Mouse (Mus musculus): ENCODE results near the gene Golga7b. TPM values are rescaled to one million over a fixed set of nuclear protein-coding genes. Genes with fewer than 3 reads are reported as not detected.

Gene Golga7b
- polyA plus RNA-seq, 1 experiment from 2014 or later, result 0.05 TPM

GRCm38 (mm10) chr19:42278461-42278860 lies 31.1 kb downstream of the Golga7b start:
- Histone ChIP-seq H3K4me2 (replicated peaks) (no peak overlapping the region), H3K36me3 (no peaks in the 10 kb centered on the region), H3K4me3 (no peak overlapping the region), H3K27ac (no peak overlapping the region), H3K27me3 (peaks cover 5% of the 10 kb centered on the region), H3K9me3 (no peaks in the 10 kb centered on the region), H3K4me1 (0 out of 2 replicates have a peak, but pooled peaks cover 3% of the 10 kb centered on the region), H3K9ac (no peak overlapping the region)
- WGBS, result 78% methylated on average over 5 of the region's 5 CpGs
- no peak for ATAC-seq (ENCODE audit: low FRiP score, low read depth)

DNA sequence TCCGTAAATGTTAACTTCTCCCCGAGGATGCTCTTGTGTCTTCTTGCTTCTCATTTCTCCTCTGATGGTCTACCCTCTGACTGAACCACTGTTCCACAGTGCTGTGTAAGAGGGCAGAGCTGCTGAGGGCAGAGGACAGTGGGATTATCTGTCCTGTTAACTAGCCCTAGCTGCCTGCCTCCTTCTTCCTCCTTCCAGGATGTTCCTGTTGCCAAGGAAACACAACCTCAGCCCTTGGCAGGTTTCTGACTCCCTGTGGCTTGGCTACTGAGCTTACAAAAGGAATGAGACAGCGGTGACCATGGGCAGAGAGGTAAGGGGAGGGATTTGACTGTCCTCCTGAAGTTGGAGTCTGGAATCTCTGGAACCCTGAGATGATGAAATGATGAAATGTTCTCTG lies 32.2 kb downstream of the Golga7b start:
- ATAC-seq (ENCODE audit: low FRiP score, low read depth), result no peak
- Histone ChIP-seq H3K4me2 (replicated peaks) (no peak overlapping the region), H3K9me3 (no peaks in the 10 kb centered on the region), H3K4me1 (peaks cover 3% of the 10 kb centered on the region; the same call in 1 of the 2 replicates), H3K9ac (no peak overlapping the region), H3K27ac (no peak overlapping the region), H3K36me3 (no peaks in the 10 kb centered on the region), H3K27me3 (peaks cover 5% of the 10 kb centered on the region), H3K4me3 (no peak overlapping the region)
- 58% methylated on average over 3 of the region's 3 CpGs for WGBS

GRCm38 (mm10) chr19:42284178-42284577 lies 36.8 kb downstream of the Golga7b start:
- Histone ChIP-seq H3K4me1 (peaks cover 7% of the 10 kb centered on the region; the same call in 1 of the 2 replicates), H3K27me3 (no peaks in the 10 kb centered on the region), H3K4me3 (no peak overlapping the region), H3K9me3 (no peaks in the 10 kb centered on the region), H3K27ac (no peak overlapping the region), H3K9ac (no peak overlapping the region), H3K4me2 (replicated peaks) (no peak overlapping the region), H3K36me3 (no peaks in the 10 kb centered on the region)
- ATAC-seq (ENCODE audit: low FRiP score, low read depth), result no peak; the same call in 1 of the 2 replicates
- 76% methylated on average over 8 of the region's 8 CpGs for whole genome bisulfite sequencing

DNA sequence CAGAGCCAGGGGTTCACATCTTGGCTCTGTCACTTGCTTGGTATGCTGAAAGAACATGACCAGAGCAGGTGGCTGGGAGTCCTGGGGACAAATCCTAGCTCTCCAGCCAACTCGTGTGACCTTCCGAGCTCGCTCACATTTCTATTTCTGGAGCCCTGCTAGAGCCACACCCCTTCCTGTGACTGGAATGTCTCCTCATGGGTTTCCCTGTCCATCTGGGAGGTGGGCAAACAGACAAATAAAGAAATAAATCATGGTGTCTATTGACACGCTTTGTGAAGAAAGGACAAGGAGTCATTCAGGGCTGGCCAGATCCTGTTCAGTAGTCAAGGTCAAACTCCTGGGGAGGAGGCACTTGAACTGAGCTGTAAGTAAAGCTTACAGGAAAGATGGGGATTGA lies 41.0 kb downstream of the Golga7b start:
- no peak overlapping the region for H3K9ac ChIP-seq

DNA sequence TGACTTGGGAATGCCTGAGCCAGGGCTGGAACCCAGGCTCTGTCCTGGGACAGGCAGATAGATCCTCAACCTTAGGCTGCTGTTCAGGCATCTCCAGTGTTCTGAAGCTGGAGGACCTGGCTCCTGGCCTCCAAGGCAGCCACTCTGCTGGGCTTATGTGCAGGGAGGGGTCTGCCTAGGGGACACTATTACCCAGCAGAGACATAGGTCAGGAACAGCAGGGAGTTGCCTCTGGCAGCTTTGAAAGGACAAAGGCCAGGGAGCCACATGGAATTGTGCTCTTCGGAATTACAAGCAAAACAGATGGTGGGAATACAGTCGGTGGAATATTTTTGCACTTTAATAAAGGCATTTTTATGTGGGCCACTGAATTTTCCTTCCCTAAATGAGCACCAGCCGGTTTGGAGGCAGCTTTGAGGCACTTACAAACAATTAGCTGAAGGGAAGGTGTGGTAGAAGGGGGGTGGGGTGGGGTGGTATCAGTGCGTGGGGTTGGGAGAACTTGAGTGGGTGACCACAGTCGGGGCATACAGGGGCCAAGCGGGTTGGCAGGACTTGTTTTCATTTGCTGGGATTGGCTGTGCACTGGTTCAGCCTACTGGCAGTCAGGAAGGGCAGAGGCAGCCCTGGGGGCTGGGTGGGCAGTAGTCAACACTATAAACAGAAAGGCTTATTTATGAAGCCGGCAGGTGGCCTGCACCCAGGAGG lies 43.7 kb downstream of the Golga7b start:
- Histone ChIP-seq H3K9me3 (no peaks in the 10 kb centered on the region), H3K4me1 (peaks cover 48% of the 10 kb centered on the region), H3K9ac (no peak overlapping the region; the same call in 1 of the 2 replicates), H3K4me3 (no peak overlapping the region), H3K36me3 (no peaks in the 10 kb centered on the region), H3K27me3 (no peaks in the 10 kb centered on the region), H3K4me2 (replicated peaks) (no peak overlapping the region; the same call in 1 of the 2 replicates), H3K27ac (peak overlapping the region; percentile 33; the same call in 1 of the 2 replicates)
- no peak for ATAC-seq (ENCODE audit: low FRiP score, low read depth)
- WGBS, result 21% methylated on average over 7 of the region's 7 CpGs

More for the DNA sequence above, 41.0 kb downstream of the Golga7b start:
- H3K36me3 ChIP-seq, result no peaks in the 10 kb centered on the region
- H3K4me1 ChIP-seq, result peaks cover 34% of the 10 kb centered on the region
- H3K9me3 ChIP-seq, result no peaks in the 10 kb centered on the region
- H3K4me3 ChIP-seq, result no peak overlapping the region
- no peaks in the 10 kb centered on the region for H3K27me3 ChIP-seq
- WGBS, result 74% methylated on average over 4 of the region's 4 CpGs
- no peak for ATAC-seq (ENCODE audit: low FRiP score, low read depth)
- H3K27ac ChIP-seq, result no peak overlapping the region
- no peak overlapping the region for H3K4me2 ChIP-seq (replicated peaks)

GRCm38 (mm10) chr19:42292106-42292505 lies 44.7 kb downstream of the Golga7b start:
- Histone ChIP-seq H3K9ac (no peak overlapping the region), H3K4me2 (replicated peaks) (no peak overlapping the region), H3K27ac (peak overlapping the region; percentile 33; the same call in 1 of the 2 replicates), H3K4me3 (no peak overlapping the region), H3K27me3 (no peaks in the 10 kb centered on the region), H3K4me1 (peaks cover 48% of the 10 kb centered on the region), H3K36me3 (no peaks in the 10 kb centered on the region), H3K9me3 (no peaks in the 10 kb centered on the region)
- WGBS, result 36% methylated on average over 8 of the region's 8 CpGs
- no peak for ATAC-seq (ENCODE audit: low FRiP score, low read depth)

- Histone ChIP-seq H3K36me3 (no peaks in the 10 kb centered on the region), H3K4me1 (peaks cover 48% of the 10 kb centered on the region)
Measured at GRCm38 (mm10) chr19:42293216-42293615, 45.8 kb downstream of the Golga7b start.

GRCm38 (mm10) chr19:42303210-42303813 lies 55.9 kb downstream of the Golga7b start:
- no peak for ATAC-seq (ENCODE audit: low FRiP score, low read depth)

More at GRCm38 (mm10) chr19:42293216-42293615, 45.8 kb downstream of the Golga7b start:
- no peak overlapping the region for H3K4me3 ChIP-seq
- no peak overlapping the region for H3K27ac ChIP-seq
- no peak overlapping the region for H3K9ac ChIP-seq
- no peak for ATAC-seq (ENCODE audit: low FRiP score, low read depth)
- H3K9me3 ChIP-seq, result no peaks in the 10 kb centered on the region
- H3K4me2 ChIP-seq (replicated peaks), result no peak overlapping the region
- WGBS, result 78% methylated on average over 6 of the region's 6 CpGs
- H3K27me3 ChIP-seq, result no peaks in the 10 kb centered on the region

GRCm38 (mm10) chr19:42304506-42304905 lies 57.1 kb downstream of the Golga7b start:
- Histone ChIP-seq H3K27me3 (peaks cover 13% of the 10 kb centered on the region), H3K9me3 (no peaks in the 10 kb centered on the region), H3K4me1 (peaks cover 8% of the 10 kb centered on the region), H3K9ac (no peak overlapping the region), H3K27ac (no peak overlapping the region), H3K4me2 (replicated peaks) (no peak overlapping the region), H3K4me3 (no peak overlapping the region), H3K36me3 (no peaks in the 10 kb centered on the region)
- 88% methylated on average over 13 of the region's 13 CpGs for whole genome bisulfite sequencing
- no peak for ATAC-seq (ENCODE audit: low FRiP score, low read depth)

More at GRCm38 (mm10) chr19:42303210-42303813, 55.9 kb downstream of the Golga7b start:
- H3K36me3 ChIP-seq, result no peaks in the 10 kb centered on the region
- no peaks in the 10 kb centered on the region for H3K9me3 ChIP-seq
- H3K27ac ChIP-seq, result no peak overlapping the region
- peaks cover 8% of the 10 kb centered on the region for H3K4me1 ChIP-seq
- WGBS, result 65% methylated on average over 12 of the region's 12 CpGs
- H3K4me2 ChIP-seq (replicated peaks), result no peak overlapping the region
- no peak overlapping the region for H3K9ac ChIP-seq
- no peak overlapping the region for H3K4me3 ChIP-seq
- peaks cover 13% of the 10 kb centered on the region for H3K27me3 ChIP-seq

- WGBS, result 63% methylated on average over 8 of the region's 8 CpGs
Measured at GRCm38 (mm10) chr19:42305746-42306145, 58.4 kb downstream of the Golga7b start.

DNA sequence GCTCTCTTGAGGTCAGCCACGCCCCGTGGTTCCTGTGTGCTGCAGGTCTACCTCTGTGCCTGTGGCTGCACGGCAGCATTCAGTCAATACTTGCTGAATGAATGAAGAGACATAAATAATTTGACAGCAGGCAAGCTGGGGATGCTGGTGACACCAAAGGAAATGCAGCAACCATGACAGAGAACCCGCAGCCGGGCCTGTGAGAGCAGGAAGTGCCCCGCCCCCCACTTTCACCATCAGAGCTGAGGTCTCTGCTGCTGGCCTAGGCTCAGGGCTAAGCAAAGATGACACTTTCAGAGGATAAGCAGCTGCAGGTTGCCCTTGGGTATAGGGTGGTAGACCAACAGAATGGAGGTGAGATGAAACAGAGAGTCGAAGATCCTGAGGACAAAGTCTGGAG lies 58.8 kb downstream of the Golga7b start:
- Histone ChIP-seq H3K36me3 (no peaks in the 10 kb centered on the region), H3K9ac (no peak overlapping the region), H3K27ac (no peak overlapping the region), H3K4me1 (peaks cover 8% of the 10 kb centered on the region), H3K27me3 (peaks cover 15% of the 10 kb centered on the region), H3K4me3 (no peak overlapping the region), H3K9me3 (no peaks in the 10 kb centered on the region), H3K4me2 (replicated peaks) (no peak overlapping the region)
- WGBS, result 49% methylated on average over 7 of the region's 7 CpGs
- ATAC-seq (ENCODE audit: low FRiP score, low read depth), result no peak

More at GRCm38 (mm10) chr19:42305746-42306145, 58.4 kb downstream of the Golga7b start:
- no peak overlapping the region for H3K9ac ChIP-seq
- H3K4me3 ChIP-seq, result no peak overlapping the region
- H3K27ac ChIP-seq, result no peak overlapping the region
- ATAC-seq (ENCODE audit: low FRiP score, low read depth), result no peak
- H3K36me3 ChIP-seq, result no peaks in the 10 kb centered on the region
- H3K4me1 ChIP-seq, result peaks cover 8% of the 10 kb centered on the region
- no peaks in the 10 kb centered on the region for H3K9me3 ChIP-seq
- H3K4me2 ChIP-seq (replicated peaks), result no peak overlapping the region
- peaks cover 13% of the 10 kb centered on the region for H3K27me3 ChIP-seq

GRCm38 (mm10) chr19:42307019-42307418 lies 59.6 kb downstream of the Golga7b start:
- Histone ChIP-seq H3K36me3 (no peaks in the 10 kb centered on the region), H3K4me1 (peaks cover 8% of the 10 kb centered on the region), H3K4me3 (no peak overlapping the region), H3K4me2 (replicated peaks) (no peak overlapping the region), H3K9ac (no peak overlapping the region), H3K27me3 (peaks cover 15% of the 10 kb centered on the region), H3K9me3 (no peaks in the 10 kb centered on the region), H3K27ac (no peak overlapping the region)
- WGBS, result 4% methylated on average over 8 of the region's 8 CpGs
- no peak for ATAC-seq (ENCODE audit: low FRiP score, low read depth)

All from limb, embryonic 13.5 days (tissue).